ENCODE assay signal across 8 mouse cellular contexts in genomic region chr11:119082638-119083599, GRCm38 (mm10). TPM values are rescaled to one million over a fixed set of nuclear protein-coding genes. Genes with fewer than 3 reads are reported as not detected.
A peak's percentile ranks its signal among the peaks of the same experiment; 100 is the strongest.
DNase-seq lines count a peak whose midpoint lies in the region; ATAC-seq and TF ChIP-seq lines count a peak whose summit lies in the region.

No protein-coding gene starts in this region.

- DNase-seq in CH12.LX (ENCODE audit: extremely low read depth) (no peak), ZHBTc4 (ENCODE audit: low read depth, low spot score) (peak; percentile 48)
- no peak for DNase-seq in forebrain, embryonic 10.5 days (ENCODE audit: extremely low spot score, low spot score)
- peak; percentile 47 to 60 for DNase-seq in lung, postnatal 4 days
- DNase-seq in thymus, postnatal 25 days, result peak; percentile 75
- DNase-seq in natural killer cell, adult 2 months (ENCODE audit: low spot score in 2 of 2), result no peak
- DNase-seq in c-Kit-positive CD71-positive TER-119-positive erythroid progenitor cells, embryonic 14.5 days (ENCODE audit: low spot score), result no peak

- peak overlapping the region; percentile 75 for H3K4me2 ChIP-seq in CH12.LX (ENCODE audit: insufficient read depth, low read depth, poor library complexity, severe bottlenecking)
- peak overlapping the region; percentile 87 for H3K4me2 ChIP-seq in kidney, embryonic 15.5 days

- no peak for TF ChIP-seq RAD21 in CH12.LX (IDR thresholded peaks at IDR 0.05; ENCODE audit: low read depth, low read length)

- peak overlapping the region in 1 of 3 experiments; percentile 93 for H3K4me3 ChIP-seq in CH12.LX (replicated peaks in 1 of 3; ENCODE audit: low read depth in 2 of 3, low read length in 2 of 3, poor library complexity in 1 of 3)
- H3K4me3 ChIP-seq in forebrain, embryonic 10.5 days, result peak overlapping the region; percentile 88
- peak overlapping the region; percentile 80 for H3K4me3 ChIP-seq in kidney, embryonic 15.5 days (replicated peaks)

- peaks cover 51 to 69% of the 10 kb centered on the region in 2 experiments for H3K36me3 ChIP-seq in CH12.LX (replicated peaks in 1 of 2; ENCODE audit: control insufficient read depth in 1 of 2, insufficient read depth in 1 of 2, low read length in 1 of 2)
- peaks cover 15% of the 10 kb centered on the region; the same call in 1 of the 2 replicates for H3K36me3 ChIP-seq in forebrain, embryonic 10.5 days (replicated peaks)
- peaks cover 31% of the 10 kb centered on the region for H3K36me3 ChIP-seq in kidney, embryonic 15.5 days

- H3K79me2 ChIP-seq in CH12.LX (replicated peaks; ENCODE audit: control insufficient read depth, extremely low read depth, insufficient read depth, poor library complexity, severe bottlenecking), result peaks cover 56% of the 10 kb centered on the region

- H3K27me3 ChIP-seq in CH12.LX (replicated peaks), result peaks cover 9% of the 10 kb centered on the region
- H3K27me3 ChIP-seq in forebrain, embryonic 10.5 days (ENCODE audit: poor library complexity, severe bottlenecking), result peaks cover 94% of the 10 kb centered on the region
- peaks cover 56% of the 10 kb centered on the region for H3K27me3 ChIP-seq in kidney, embryonic 15.5 days

- no peak; the same call in 1 of the 2 replicates for TF ChIP-seq POLR2A in CH12.LX (IDR thresholded peaks at IDR 0.05; ENCODE audit: low read depth, low read length)

- TF ChIP-seq CTCF in CH12.LX (conservative IDR thresholded peaks at IDR 0.05 in 1 of 2, IDR thresholded peaks at IDR 0.05 in 1 of 2; ENCODE audit: low read depth in 2 of 2, low read length in 2 of 2), result no peak

- peaks cover 35 to 81% of the 10 kb centered on the region in 2 experiments for H3K4me1 ChIP-seq in CH12.LX (ENCODE audit: control insufficient read depth in 1 of 2, insufficient read depth in 2 of 2)
- peaks cover 98% of the 10 kb centered on the region for H3K4me1 ChIP-seq in forebrain, embryonic 10.5 days
- H3K4me1 ChIP-seq in kidney, embryonic 15.5 days, result peaks cover 83% of the 10 kb centered on the region

- no peak overlapping the region for H3K27ac ChIP-seq in CH12.LX (ENCODE audit: insufficient read depth, low read depth)
- H3K27ac ChIP-seq in forebrain, embryonic 10.5 days, result no peak overlapping the region
- H3K27ac ChIP-seq in kidney, embryonic 15.5 days, result no peak overlapping the region

- H3K9ac ChIP-seq in CH12.LX (ENCODE audit: insufficient read depth, low read depth), result no peak overlapping the region
- H3K9ac ChIP-seq in kidney, embryonic 15.5 days, result no peak overlapping the region

- no peak for ATAC-seq in kidney, embryonic 15.5 days (replicated peaks; ENCODE audit: low FRiP score)

- in situ Hi-C loops in CH12.LX (cut with MboI; ENCODE audit: low pct_ligation_motif_present, low pct_unique_long_range_greater_than_20kb, low sequenced_read_pairs), result no loop called here

- dilution Hi-C loops in CH12.LX (cut with MboI; ENCODE audit: extremely low pct_ligation_motif_present, extremely low pct_unique_long_range_greater_than_20kb, low sequenced_read_pairs), result no loop called here

- TF ChIP-seq EP300 in CH12.LX (IDR thresholded peaks at IDR 0.05; ENCODE audit: low read length), result no peak

- WGBS in forebrain, embryonic 10.5 days, result 3% methylated on average over 20 of the region's 20 CpGs
- 24% methylated on average over 20 of the region's 20 CpGs for WGBS in kidney, embryonic 15.5 days

- no peaks in the 10 kb centered on the region for H3K9me3 ChIP-seq in CH12.LX (replicated peaks; ENCODE audit: low read length)
- H3K9me3 ChIP-seq in forebrain, embryonic 10.5 days, result peaks cover 2% of the 10 kb centered on the region; the same call in 1 of the 2 replicates
- no peaks in the 10 kb centered on the region for H3K9me3 ChIP-seq in kidney, embryonic 15.5 days (replicated peaks)

TF ChIP-seq in CH12.LX, 34 proteins besides CTCF, POLR2A, EP300 and RAD21:
- TF ChIP-seq ZC3H11A (IDR thresholded peaks at IDR 0.05; ENCODE audit: low read depth, low read length) (no peak), CHD2 (IDR thresholded peaks at IDR 0.05; ENCODE audit: low read length) (peak; percentile 29; the same call in 1 of the 2 replicates), MAZ (IDR thresholded peaks at IDR 0.05; ENCODE audit: low read depth, low read length) (peak; percentile 33; the same call in 1 of the 2 replicates), IRF4 (IDR thresholded peaks at IDR 0.05; ENCODE audit: low read depth, low read length) (no peak), SIN3A (IDR thresholded peaks at IDR 0.05; ENCODE audit: low read length) (0 out of 2 replicates have a peak, but pooled peaks have one; percentile 16)

RNA-seq across cellular contexts. Expression of gene Cbx4, which starts 3.1 kb away (rescaled TPM):
- total RNA-seq in CH12.LX (2012; rRNA removed), result 30.6 and 40.4 TPM in 2 replicates
- 11.4 and 15.0 TPM in 2 replicates for total RNA-seq in CH12.LX (2014; rRNA removed)
- 26.0 and 29.8 TPM in 2 replicates for polyA plus RNA-seq in CH12.LX (2012; ENCODE audit: insufficient read length, low read depth)
- polyA plus RNA-seq in forebrain, embryonic 10.5 days (2016; fragmentation: Nextera tagmentation; extraction: Ambion mirVana), result 3.3 and 4.6 TPM in 2 replicates
- 8.6 and 9.9 TPM in 2 replicates for polyA plus RNA-seq in kidney, embryonic 15.5 days (2015; fragmentation: Nextera tagmentation; extraction: Ambion mirVana)

RNA-seq across cellular contexts. Expression of gene Cbx8, which starts 42.1 kb away (rescaled TPM):
- total RNA-seq in CH12.LX (2012; rRNA removed), result 8.5 and 10.2 TPM in 2 replicates
- 6.2 and 7.7 TPM in 2 replicates for total RNA-seq in CH12.LX (2014; rRNA removed)
- polyA plus RNA-seq in CH12.LX (2012; ENCODE audit: insufficient read length, low read depth), result 6.0 and 7.5 TPM in 2 replicates
- polyA plus RNA-seq in forebrain, embryonic 10.5 days (2016; fragmentation: Nextera tagmentation; extraction: Ambion mirVana), result 9.5 and 11.3 TPM in 2 replicates
- 9.8 and 10.3 TPM in 2 replicates for polyA plus RNA-seq in kidney, embryonic 15.5 days (2015; fragmentation: Nextera tagmentation; extraction: Ambion mirVana)

Comparison
In these comparisons a context has a peak if more than half of its experiments do, and no peak if none do; other contexts are left out.
1. DNase-seq: peak in ZHBTc4 (single experiment), lung, postnatal 4 days (2 of 2) and thymus, postnatal 25 days (single experiment); none in CH12.LX (single experiment), forebrain, embryonic 10.5 days (single experiment), natural killer cell, adult 2 months (0 of 2) and c-Kit-positive CD71-positive TER-119-positive erythroid progenitor cells, embryonic 14.5 days (single experiment).